Mouse (Mus musculus) testis, adult 2 months (tissue): Measurements from ENCODE around the gene Slc18b1. TPM values are rescaled to one million over a fixed set of nuclear protein-coding genes. Genes with fewer than 3 reads are reported as not detected.
A peak's percentile ranks its signal among the peaks of the same experiment; 100 is the strongest.

Experiments used
- H3K27ac ChIP-seq: fragments of 200-500 bp; 2 replicates; pipeline ENCODE4 v1.5.1; 2012; ENCODE audit warnings: low read depth, low read length; ENCODE audit not compliant: control insufficient read depth, insufficient read depth
- H3K27me3 ChIP-seq: fragments of 200-500 bp; 2 replicates; pipeline ENCODE4 v1.6.1; 2012; ENCODE audit warnings: mild to moderate bottlenecking, low read length, moderate library complexity; ENCODE audit not compliant: control insufficient read depth, insufficient read depth
- H3K36me3 ChIP-seq: fragments of 200-500 bp; 2 replicates; pipeline ENCODE4 v1.6.1; 2012; ENCODE audit warnings: mild to moderate bottlenecking, low read length; ENCODE audit not compliant: control insufficient read depth, insufficient read depth
- H3K4me1 ChIP-seq: fragments of 200-500 bp; 2 replicates; pipeline ENCODE4 v1.6.1; 2012; ENCODE audit warnings: low read length; ENCODE audit not compliant: control insufficient read depth, insufficient read depth
- H3K4me3 ChIP-seq: fragments of 200-500 bp; 2 replicates; pipeline ENCODE4 v1.5.1; 2012; ENCODE audit warnings: low read depth, mild to moderate bottlenecking, low read length, moderate library complexity, mixed read lengths; ENCODE audit not compliant: control insufficient read depth
- CTCF ChIP-seq: fragments of 200-500 bp; IDR thresholded peaks from 2 replicates; pipeline ENCODE4 v1.5.1; 2012; ENCODE audit warnings: low read depth, mild to moderate bottlenecking, inconsistent platforms, low read length, moderate library complexity; ENCODE audit not compliant: control insufficient read depth, insufficient read depth, insufficient replicate concordance
- POLR2A ChIP-seq: fragments of 200-500 bp; IDR thresholded peaks from 2 replicates; pipeline ENCODE4 v1.6.1; 2012; ENCODE audit warnings: low read depth, mild to moderate bottlenecking, inconsistent platforms, low read length, moderate library complexity; ENCODE audit not compliant: control insufficient read depth
- polyA plus RNA-seq: library from polyadenylated mRNA; depleted of rRNA; stranded (reverse); fragments of >200 nt; gene quantifications from 2 replicates; pipeline ENCODE4 v1.2.3, GENCODE M21; 2012; rRNA removed

The Slc18b1 gene
- polyA plus RNA-seq: 1.6 and 1.9 TPM in 2 replicates

GRCm38 (mm10) chr10:23796551-23797503, at the start of gene Slc18b1:
Gene Slc18b1 (plus strand): TSS chr10:23796986.
- Histone ChIP-seq H3K27ac (peak within 1 kb of the TSS; percentile 11; the same call in 1 of the 2 replicates), H3K27me3 (no peaks in the 10 kb centered on the region), H3K36me3 (no peaks in the 10 kb centered on the region), H3K4me3 (peak within 1 kb of the TSS; percentile 76), H3K4me1 (peaks cover 5% of the 10 kb centered on the region; the same call in 1 of the 2 replicates)
- TF ChIP-seq CTCF: no peak
- no peak for TF ChIP-seq POLR2A

GRCm38 (mm10) chr10:23754166-23754565, 42.6 kb upstream of the Slc18b1 start:
- H3K27ac ChIP-seq: no peak overlapping the region

GRCm38 (mm10) chr10:23777288-23777945, 19.4 kb upstream of the Slc18b1 start:
- TF ChIP-seq POLR2A (no peak), CTCF (no peak)
- Histone ChIP-seq H3K4me1 (no peaks in the 10 kb centered on the region), H3K27me3 (no peaks in the 10 kb centered on the region), H3K36me3 (no peaks in the 10 kb centered on the region), H3K27ac (no peak overlapping the region), H3K4me3 (no peak overlapping the region)

More at GRCm38 (mm10) chr10:23754166-23754565, 42.6 kb upstream of the Slc18b1 start:
- no peak for TF ChIP-seq CTCF
- TF ChIP-seq POLR2A: no peak
- H3K4me1 ChIP-seq: no peaks in the 10 kb centered on the region
- no peaks in the 10 kb centered on the region for H3K27me3 ChIP-seq
- H3K36me3 ChIP-seq: no peaks in the 10 kb centered on the region
- no peak overlapping the region for H3K4me3 ChIP-seq

GRCm38 (mm10) chr10:23780539-23781275, 16.1 kb upstream of the Slc18b1 start:
- Histone ChIP-seq H3K36me3 (peaks cover 1% of the 10 kb centered on the region; the same call in 1 of the 2 replicates), H3K27me3 (no peaks in the 10 kb centered on the region), H3K4me1 (no peaks in the 10 kb centered on the region), H3K27ac (no peak overlapping the region), H3K4me3 (no peak overlapping the region)
- TF ChIP-seq POLR2A: no peak
- TF ChIP-seq CTCF: no peak

GRCm38 (mm10) chr10:23781760-23782735, 14.7 kb upstream of the Slc18b1 start:
- H3K4me1 ChIP-seq: no peaks in the 10 kb centered on the region; the same call in 1 of the 2 replicates
- no peak overlapping the region for H3K4me3 ChIP-seq
- H3K27ac ChIP-seq: no peak overlapping the region
- peaks cover 1% of the 10 kb centered on the region; the same call in 1 of the 2 replicates for H3K36me3 ChIP-seq
- no peaks in the 10 kb centered on the region for H3K27me3 ChIP-seq
- TF ChIP-seq POLR2A: no peak
- TF ChIP-seq CTCF: no peak
